Mouse (Mus musculus) liver, adult (tissue): ENCODE results near the gene Gtsf1.

Experiments used
- GATA4 ChIP-seq: IDR thresholded peaks from 2 replicates; pipeline ENCODE4 v1.6.1; 2014; ENCODE audit warnings: mild to moderate bottlenecking, low read length; ENCODE audit not compliant: insufficient replicate concordance

Gene Gtsf1

DNA sequence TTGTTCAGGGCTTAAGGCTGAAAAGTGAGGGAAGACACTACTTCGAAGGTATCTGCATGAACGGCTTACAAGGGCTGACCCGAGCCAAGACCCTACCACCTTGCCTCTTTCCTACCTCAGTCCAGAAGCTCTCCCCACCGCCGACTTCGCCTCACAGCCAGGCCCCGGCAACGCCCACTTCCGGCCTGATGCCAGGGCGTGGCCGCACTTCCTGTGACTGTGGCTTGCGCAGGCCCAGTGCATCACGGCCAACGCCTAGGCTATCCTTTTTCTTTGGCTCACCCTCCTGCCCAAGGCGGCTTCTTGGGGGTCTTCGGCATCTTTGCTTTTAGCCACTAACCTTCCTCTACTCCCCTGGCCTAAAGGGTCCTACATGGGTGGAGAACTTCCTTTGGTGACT is at the start of gene Gtsf1:
Gtsf1 (minus strand) TSS at position 230 of the 400 bp plus-strand sequence.
- no peak for TF ChIP-seq GATA4

DNA sequence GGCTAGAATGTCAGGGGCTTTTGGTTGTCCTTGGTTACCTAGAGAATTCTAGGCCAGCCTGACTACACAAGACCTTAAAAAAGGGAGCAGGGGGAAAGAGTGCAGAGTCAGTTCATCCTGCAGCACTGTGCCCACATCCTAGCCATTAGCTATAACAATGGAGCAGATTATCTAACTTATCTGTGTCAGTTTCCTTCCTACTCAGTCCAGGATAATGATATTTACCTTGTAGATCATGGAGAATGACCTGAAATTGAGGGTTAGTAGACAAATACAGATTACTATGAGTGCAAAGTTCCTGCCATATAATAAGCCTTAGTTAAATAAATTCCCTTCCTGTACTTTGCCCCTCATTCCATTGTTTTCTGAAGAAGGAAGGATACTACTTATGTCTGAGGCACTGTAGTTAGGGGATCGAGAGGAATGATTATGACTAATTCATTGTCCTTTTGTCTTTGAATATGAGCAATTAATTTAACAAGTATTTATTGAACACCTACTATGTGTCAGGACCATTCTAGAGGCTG is 48.9 kb upstream of the Gtsf1 start:
- TF ChIP-seq GATA4: no peak

DNA sequence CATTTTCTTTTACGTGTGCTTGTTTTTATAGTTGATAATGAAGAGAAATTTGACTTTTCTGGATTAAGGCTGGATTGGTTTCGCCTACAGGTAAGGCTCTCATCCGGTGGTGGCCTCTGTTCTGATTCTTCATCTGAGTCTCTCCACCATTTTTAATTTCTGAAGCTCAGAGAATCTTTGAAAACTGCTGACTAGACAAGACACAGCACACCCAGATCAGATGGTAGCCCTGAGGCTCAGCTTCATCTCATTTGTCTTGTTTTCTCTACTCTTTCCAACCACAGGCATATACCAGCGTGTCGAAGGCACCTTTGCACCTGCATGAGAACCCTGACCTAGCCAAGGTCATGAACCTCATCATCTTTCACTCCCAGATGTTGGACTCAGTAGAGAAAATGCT is 43.5 kb upstream of the Gtsf1 start:
- no peak for TF ChIP-seq GATA4

DNA sequence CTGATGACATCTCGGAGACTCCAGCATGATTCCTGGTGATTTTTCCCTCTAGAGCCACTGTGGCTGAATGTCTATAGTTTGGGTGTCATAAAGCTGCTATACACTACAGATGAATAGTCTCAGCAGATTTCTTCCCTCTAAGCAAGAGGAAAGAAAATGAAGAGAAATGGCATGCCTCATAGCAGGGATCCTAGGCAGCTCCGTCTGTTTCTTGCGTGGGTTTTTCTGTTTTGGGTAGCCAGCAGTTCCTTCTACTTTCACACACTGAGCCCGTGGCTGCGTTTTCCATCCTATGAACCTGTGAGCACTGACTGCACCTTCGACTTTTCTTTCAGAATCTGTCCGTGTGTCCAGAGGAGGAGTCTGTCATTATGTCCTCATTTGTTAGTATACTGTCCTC is 42.9 kb upstream of the Gtsf1 start:
- TF ChIP-seq GATA4: no peak

DNA sequence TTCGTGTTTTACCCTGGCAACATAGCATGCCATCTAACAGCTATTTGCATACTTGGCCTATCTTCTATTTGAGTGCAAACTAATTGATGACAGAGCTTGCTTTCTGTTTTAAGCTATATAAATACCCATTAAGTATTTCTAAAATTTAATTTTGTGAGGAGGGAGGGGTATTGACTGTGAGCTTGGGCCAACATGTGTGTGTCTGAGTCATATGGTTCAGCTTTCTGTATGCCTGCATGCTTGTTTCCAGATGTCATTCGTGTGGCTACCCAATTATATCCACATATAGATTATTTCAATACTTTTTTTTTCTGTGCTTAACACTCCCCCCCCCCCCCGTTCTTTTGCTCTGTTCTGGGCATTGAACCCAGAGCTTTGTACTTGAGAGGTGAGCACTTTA is 42.0 kb upstream of the Gtsf1 start:
- TF ChIP-seq GATA4: no peak

DNA sequence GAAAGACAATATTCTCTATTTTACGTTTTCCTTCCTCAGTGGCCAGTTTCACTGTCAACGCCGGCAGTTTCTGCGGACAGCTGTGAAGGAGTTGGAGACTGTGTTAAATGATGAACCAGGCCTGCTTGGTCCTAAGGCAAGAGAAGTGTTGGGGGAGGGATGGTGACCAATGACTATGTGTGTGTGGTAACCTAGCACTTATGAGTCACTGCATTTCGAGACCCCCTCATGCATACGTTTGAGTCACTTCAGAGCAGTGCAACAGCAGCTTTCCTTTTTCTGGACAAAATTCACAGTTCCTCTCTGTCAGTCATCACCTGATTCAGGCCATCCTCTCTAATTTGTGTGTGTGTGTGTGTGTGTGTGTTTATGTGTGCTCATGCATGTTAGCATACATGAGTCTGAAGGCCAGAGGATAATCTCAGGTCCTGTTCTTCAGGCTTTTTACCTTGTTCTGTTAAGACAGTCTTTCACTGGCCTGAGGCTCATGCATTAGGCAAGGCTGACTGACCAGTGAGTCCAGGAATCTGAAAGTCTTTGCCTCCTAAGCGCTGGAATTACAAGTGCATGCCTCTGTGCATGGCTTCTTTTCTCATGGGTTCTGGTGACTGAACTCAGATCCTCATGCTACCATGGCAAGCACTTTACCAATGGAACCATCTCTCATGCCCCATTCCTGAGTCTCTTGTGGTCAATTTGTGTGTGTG is 41.4 kb upstream of the Gtsf1 start:
- TF ChIP-seq GATA4: no peak

DNA sequence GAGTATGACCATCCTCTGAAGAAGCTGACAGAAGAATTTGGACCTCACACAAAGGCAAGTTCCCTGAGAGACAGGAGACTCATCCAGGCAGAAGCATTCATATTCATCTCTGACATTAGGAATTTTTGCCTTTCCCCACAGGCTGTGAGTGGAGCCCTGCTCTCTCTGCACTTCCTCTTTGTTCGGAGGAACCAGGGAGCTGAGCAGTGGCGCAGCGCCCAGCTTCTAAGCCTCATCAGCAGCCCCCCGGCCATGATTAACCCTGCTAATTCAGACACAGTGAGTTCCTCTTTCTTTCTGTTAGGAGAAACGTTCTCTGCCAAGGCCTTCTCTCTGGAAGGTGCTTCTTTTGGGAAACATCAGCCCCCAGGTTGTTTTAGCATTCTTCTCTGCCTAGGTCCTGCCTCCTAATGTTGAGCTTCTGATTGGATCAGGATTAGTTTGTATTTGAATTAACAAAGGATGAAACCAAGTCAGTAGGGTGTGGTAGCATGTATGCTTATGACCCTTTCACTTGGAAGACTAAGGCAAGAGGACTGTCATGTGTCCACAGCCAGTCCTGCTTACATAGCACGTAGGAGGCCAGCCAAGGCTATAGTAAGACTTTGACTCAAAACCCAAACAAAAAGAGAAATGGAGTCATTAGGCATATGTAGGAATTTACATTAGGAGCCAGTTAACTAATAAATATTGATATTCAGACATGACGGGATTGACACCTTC is 32.4 kb upstream of the Gtsf1 start:
- TF ChIP-seq GATA4: no peak

DNA sequence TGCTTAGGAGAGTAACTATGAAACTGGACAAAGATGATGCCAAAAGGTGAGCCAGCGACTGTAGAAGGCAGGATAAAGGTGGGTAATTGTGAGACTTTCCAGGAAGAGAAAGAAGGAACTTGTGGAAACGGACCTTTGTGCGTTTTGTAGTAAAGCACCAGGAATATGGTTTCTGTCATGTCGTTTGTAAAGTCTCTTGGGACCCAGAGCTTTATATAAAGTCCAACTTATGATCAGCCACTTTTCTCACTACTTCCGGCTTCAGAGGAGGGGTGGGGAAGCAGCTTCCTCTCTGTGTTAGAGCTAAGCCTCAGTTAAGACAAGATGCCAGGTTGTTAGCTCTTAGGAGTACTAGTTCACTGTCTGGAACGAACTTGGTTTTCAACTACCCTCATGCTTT is 24.2 kb upstream of the Gtsf1 start:
- no peak for TF ChIP-seq GATA4

DNA sequence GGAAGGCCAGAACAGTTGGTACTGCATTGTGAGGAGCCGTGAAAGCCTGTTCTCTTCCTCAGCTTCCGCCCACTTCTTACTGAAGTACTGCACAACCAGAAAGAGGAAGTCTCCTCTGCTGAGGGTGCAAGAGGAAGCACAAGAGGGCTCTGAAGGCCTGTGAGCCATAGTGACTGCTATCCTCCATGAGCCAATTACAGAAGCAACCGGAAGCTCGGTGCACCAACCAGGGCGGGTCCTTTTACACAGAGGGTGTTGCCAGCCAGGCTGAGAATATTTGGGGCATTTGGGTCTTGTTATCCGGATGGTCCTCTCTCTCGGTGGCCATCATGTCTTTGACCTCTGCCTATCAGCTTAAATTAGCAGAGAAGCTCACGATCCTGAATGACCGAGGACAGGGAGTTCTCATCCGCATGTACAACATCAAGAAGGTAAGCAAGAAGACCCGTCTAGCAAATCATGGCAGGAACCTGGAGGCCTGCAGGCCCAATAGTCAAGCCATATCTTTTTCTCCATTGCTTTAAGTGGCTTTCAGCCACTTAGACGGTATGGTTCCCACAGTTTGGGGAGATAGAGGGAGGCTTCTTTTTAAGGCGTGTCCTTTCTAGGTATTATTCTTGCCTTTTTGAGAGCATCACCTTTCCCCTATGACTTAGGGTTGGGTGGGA is 23.4 kb upstream of the Gtsf1 start, which contains the start of gene Nckap1l:
Nckap1l (plus strand) TSS at position 244 of the 668 bp plus-strand sequence.
- no peak for TF ChIP-seq GATA4

DNA sequence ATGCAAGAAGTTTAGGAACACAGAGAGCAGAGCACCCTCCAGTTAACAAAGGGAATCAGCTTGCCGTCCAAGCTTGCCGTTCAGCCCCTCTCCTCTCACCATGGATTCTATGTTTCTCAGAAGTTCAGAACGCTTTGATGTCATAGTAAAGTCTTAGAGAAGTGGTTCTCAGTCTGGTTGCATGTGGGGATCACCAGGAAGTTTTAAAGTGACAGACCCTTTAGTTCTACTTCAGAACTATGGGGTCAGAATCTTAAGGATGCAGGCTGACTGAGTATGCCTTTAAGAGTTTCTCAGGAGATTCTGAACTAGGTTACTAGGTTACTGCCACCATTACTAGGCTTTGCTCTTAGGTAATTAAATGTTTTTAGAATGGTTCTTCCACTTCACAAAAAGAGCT is 18.1 kb upstream of the Gtsf1 start, which contains the start of gene Gtsf2:
Gtsf2 (minus strand) TSS at position 101 of the 400 bp plus-strand sequence.
- no peak for TF ChIP-seq GATA4

DNA sequence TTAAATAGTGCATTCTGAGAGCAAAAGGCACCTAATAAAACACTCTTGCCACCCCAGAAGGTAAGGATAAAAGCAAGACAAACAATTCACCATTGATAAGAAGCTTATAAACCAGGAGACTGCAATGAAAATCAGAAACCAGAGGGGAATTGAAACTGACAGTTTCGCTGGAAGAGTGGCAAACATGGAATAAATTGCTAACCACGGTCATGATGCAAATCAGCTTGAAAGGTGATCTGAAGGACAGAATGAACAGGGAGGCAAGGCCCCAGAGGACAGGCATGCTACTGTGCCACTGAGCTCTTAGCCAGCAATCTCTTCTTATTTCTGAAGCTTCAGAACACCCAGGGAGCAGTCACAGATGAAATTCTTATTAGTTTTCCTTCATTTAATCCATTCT is 3.3 kb downstream of the Gtsf1 start:
- no peak for TF ChIP-seq GATA4

DNA sequence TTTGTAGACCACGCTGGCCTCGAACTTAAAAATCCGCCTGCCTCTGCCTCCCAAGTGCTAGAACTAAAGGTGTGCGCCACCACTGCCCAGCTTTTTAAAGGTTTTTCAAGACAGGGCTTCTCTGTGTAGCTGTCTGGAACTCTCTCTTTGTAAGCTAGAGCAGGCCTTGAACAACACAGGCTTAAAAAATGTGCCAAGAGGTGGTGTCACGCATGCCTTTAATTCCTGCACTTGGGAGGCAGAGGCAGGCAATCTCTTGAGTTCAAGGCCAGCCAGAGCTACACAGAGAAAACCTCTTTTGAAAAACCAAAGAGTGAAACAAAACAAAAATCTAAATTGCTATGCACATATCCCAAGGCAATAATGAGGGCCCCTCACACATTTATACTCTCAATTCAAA is 28.9 kb downstream of the Gtsf1 start:
- no peak for TF ChIP-seq GATA4

DNA sequence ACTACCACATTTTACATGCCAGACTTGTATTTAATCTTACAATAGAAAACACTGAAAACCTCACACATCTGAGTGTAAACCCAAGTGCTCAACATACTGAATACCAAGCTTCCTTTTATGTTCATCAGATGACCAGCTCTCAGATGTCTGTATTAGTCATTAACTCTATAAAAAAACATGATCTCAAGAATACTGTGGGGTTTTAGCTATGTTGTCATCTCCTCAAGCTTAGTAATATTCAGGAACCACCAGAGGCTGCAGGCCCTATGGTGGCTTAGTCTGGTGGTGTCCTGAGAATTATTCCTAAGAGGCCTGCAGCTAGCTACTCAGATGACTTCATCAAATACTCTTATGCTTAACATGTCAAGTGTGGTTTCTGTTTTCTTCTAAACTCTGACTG is 36.7 kb downstream of the Gtsf1 start:
- TF ChIP-seq GATA4: no peak

DNA sequence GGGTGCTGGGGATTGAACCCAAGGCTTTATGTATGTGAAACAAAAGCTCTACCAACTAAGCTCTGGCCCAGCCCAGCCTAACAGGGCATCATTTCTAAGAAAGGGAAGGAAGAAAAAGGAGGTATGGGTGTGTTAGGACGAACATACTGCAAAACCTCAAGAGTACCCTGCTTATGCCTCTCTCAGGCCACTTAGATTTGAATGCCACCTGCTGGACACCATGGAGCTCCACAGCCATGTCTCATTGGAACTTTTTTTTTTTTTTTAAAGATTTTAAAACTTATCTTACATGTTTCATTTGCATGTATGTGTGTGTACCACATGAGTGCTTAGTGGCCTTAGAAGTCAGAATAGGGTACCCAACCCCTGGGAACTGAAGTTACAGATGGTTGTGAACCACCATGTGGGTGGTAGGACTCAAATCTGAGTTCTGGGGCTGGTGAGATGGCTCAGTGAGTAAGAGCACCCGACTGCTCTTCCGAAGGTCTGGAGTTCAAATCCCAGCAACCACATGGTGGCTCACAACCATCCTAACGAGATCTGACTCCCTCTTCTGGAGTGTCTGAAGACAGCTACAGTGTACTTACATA is 41.6 kb downstream of the Gtsf1 start:
- no peak for TF ChIP-seq GATA4

DNA sequence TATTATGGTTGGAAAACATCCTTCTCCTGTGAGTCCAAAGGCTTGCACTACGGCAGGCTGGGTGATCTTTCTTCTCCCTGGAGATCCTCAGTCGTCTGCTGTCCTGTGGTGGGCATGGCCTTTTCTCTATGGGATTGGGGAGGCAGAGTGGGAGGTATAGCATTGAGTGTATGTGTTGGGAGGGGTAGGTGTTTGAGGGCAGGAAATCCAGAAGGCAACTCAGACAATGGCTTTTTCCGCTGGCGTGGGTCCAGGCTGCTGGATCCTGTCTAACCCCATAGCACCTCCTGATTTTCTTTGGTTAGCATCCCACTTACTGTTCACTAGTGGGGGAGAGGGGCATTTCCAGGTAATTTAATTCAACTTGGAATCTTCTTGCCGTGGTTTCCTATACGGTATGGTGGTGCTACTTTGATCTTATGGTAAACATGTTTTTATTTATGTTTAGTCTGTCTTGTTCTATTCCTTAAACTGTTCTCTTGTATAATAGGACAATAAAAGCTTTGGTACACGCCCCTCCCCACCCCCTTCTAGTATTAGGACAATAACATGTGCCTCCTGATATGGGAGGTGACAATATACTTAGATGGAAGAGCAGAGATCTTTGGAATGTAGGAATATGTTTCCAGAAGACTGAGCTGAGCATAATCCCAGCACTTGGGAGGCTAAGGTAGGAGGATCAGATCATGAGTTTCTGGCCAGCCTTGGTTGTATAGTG is 46.3 kb downstream of the Gtsf1 start:
- no peak; the same call in 1 of the 2 replicates for TF ChIP-seq GATA4
